Mouse (Mus musculus): ENCODE measurements around the gene Poc1a. TPM values are rescaled to one million over a fixed set of nuclear protein-coding genes. Genes with fewer than 3 reads are reported as not detected.

Gene Poc1a
- total and polyA plus RNA-seq, 2 experiments from 2014 or later, result 7.6 to 14.3 TPM

- 76% methylated on average over 20 of the region's 20 CpGs for WGBS
- no peak for DNase-seq
Observed at GRCm38 (mm10) chr9:106300176-106300803, 19.4 kb downstream of the Poc1a start.

GRCm38 (mm10) chr9:106300949-106301348 lies 20.1 kb downstream of the Poc1a start:
- Histone ChIP-seq H3K4me3 (ENCODE audit: low read depth, low read length) (no peak overlapping the region), H3K9ac (no peak overlapping the region), H3K27ac (ENCODE audit: low read depth, low read length) (no peak overlapping the region), H3K4me1 (ENCODE audit: insufficient read depth) (no peaks in the 10 kb centered on the region), H3K36me3 (ENCODE audit: insufficient read depth) (no peaks in the 10 kb centered on the region), H3K9me3 (ENCODE audit: low read length) (no peaks in the 10 kb centered on the region), H3K27me3 (ENCODE audit: insufficient read depth, low read length) (no peaks in the 10 kb centered on the region), H3K4me2 (ENCODE audit: low read depth) (no peak overlapping the region)
- WGBS, result 80% methylated on average over 6 of the region's 6 CpGs
- DNase-seq (no peak), ATAC-seq (no peak)
- no peak for TF ChIP-seq CTCF (IDR thresholded peaks at IDR 0.05; ENCODE audit: low read depth)

More at GRCm38 (mm10) chr9:106300176-106300803, 19.4 kb downstream of the Poc1a start:
- H3K9ac ChIP-seq, result no peak overlapping the region
- no peaks in the 10 kb centered on the region for H3K9me3 ChIP-seq (ENCODE audit: low read length)
- no peaks in the 10 kb centered on the region for H3K27me3 ChIP-seq (ENCODE audit: insufficient read depth, low read length)
- ATAC-seq, result no peak
- H3K27ac ChIP-seq (ENCODE audit: low read depth, low read length), result no peak overlapping the region
- no peak overlapping the region for H3K4me2 ChIP-seq (ENCODE audit: low read depth)
- no peak overlapping the region for H3K4me3 ChIP-seq (ENCODE audit: low read depth, low read length)
- H3K36me3 ChIP-seq (ENCODE audit: insufficient read depth), result no peaks in the 10 kb centered on the region
- no peaks in the 10 kb centered on the region for H3K4me1 ChIP-seq (ENCODE audit: insufficient read depth)
- no peak for TF ChIP-seq CTCF (IDR thresholded peaks at IDR 0.05; ENCODE audit: low read depth)

- no peak for TF ChIP-seq CTCF (IDR thresholded peaks at IDR 0.05; ENCODE audit: low read depth)
- Histone ChIP-seq H3K4me2 (ENCODE audit: low read depth) (no peak overlapping the region), H3K9me3 (ENCODE audit: low read length) (no peaks in the 10 kb centered on the region), H3K4me1 (ENCODE audit: insufficient read depth) (no peaks in the 10 kb centered on the region), H3K27ac (ENCODE audit: low read depth, low read length) (no peak overlapping the region), H3K27me3 (ENCODE audit: insufficient read depth, low read length) (no peaks in the 10 kb centered on the region), H3K4me3 (ENCODE audit: low read depth, low read length) (no peak overlapping the region), H3K9ac (no peak overlapping the region), H3K36me3 (ENCODE audit: insufficient read depth) (no peaks in the 10 kb centered on the region)
- no peak for DNase-seq
- ATAC-seq, result no peak
- 79% methylated on average over 10 of the region's 11 CpGs for WGBS
Observed at GRCm38 (mm10) chr9:106301446-106302080, 20.7 kb downstream of the Poc1a start.

GRCm38 (mm10) chr9:106302446-106303150 lies 21.7 kb downstream of the Poc1a start:
- no peaks in the 10 kb centered on the region for H3K4me1 ChIP-seq (ENCODE audit: insufficient read depth)
- H3K27me3 ChIP-seq (ENCODE audit: insufficient read depth, low read length), result no peaks in the 10 kb centered on the region
- no peak overlapping the region for H3K4me2 ChIP-seq (ENCODE audit: low read depth)
- 86% methylated on average over 16 of the region's 16 CpGs for WGBS
- H3K4me3 ChIP-seq (ENCODE audit: low read depth, low read length), result no peak overlapping the region
- no peaks in the 10 kb centered on the region for H3K36me3 ChIP-seq (ENCODE audit: insufficient read depth)
- H3K9ac ChIP-seq, result no peak overlapping the region
- ATAC-seq (no peak), DNase-seq (no peak)
- no peak for TF ChIP-seq CTCF (IDR thresholded peaks at IDR 0.05; ENCODE audit: low read depth)
- no peaks in the 10 kb centered on the region for H3K9me3 ChIP-seq (ENCODE audit: low read length)
- H3K27ac ChIP-seq (ENCODE audit: low read depth, low read length), result no peak overlapping the region

- Histone ChIP-seq H3K4me1 (ENCODE audit: insufficient read depth) (no peaks in the 10 kb centered on the region), H3K9me3 (ENCODE audit: low read length) (no peaks in the 10 kb centered on the region), H3K27ac (ENCODE audit: low read depth, low read length) (no peak overlapping the region), H3K36me3 (ENCODE audit: insufficient read depth) (no peaks in the 10 kb centered on the region), H3K9ac (no peak overlapping the region), H3K4me3 (ENCODE audit: low read depth, low read length) (no peak overlapping the region), H3K4me2 (ENCODE audit: low read depth) (no peak overlapping the region), H3K27me3 (ENCODE audit: insufficient read depth, low read length) (no peaks in the 10 kb centered on the region)
- WGBS, result 90% methylated on average over 6 of the region's 6 CpGs
- DNase-seq (no peak), ATAC-seq (no peak)
- no peak for TF ChIP-seq CTCF (IDR thresholded peaks at IDR 0.05; ENCODE audit: low read depth)
Observed at GRCm38 (mm10) chr9:106303460-106303960, 22.6 kb downstream of the Poc1a start.

GRCm38 (mm10) chr9:106305228-106305627 lies 24.4 kb downstream of the Poc1a start:
- TF ChIP-seq CTCF (IDR thresholded peaks at IDR 0.05; ENCODE audit: low read depth), result no peak
- WGBS, result 75% methylated on average over 7 of the region's 7 CpGs

More at GRCm38 (mm10) chr9:106305228-106305627, 24.4 kb downstream of the Poc1a start:
- no peaks in the 10 kb centered on the region for H3K4me1 ChIP-seq (ENCODE audit: insufficient read depth)
- H3K27me3 ChIP-seq (ENCODE audit: insufficient read depth, low read length), result no peaks in the 10 kb centered on the region
- H3K36me3 ChIP-seq (ENCODE audit: insufficient read depth), result no peaks in the 10 kb centered on the region
- H3K4me2 ChIP-seq (ENCODE audit: low read depth), result no peak overlapping the region
- H3K4me3 ChIP-seq (ENCODE audit: low read depth, low read length), result no peak overlapping the region
- H3K9me3 ChIP-seq (ENCODE audit: low read length), result no peaks in the 10 kb centered on the region
- DNase-seq (no peak), ATAC-seq (no peak)
- H3K9ac ChIP-seq, result no peak overlapping the region
- H3K27ac ChIP-seq (ENCODE audit: low read depth, low read length), result no peak overlapping the region
